Mouse (Mus musculus): ENCODE measurements around the gene Gp1bb.
A peak's percentile ranks its signal among the peaks of the same experiment; 100 is the strongest.

The Gp1bb gene

DNA sequence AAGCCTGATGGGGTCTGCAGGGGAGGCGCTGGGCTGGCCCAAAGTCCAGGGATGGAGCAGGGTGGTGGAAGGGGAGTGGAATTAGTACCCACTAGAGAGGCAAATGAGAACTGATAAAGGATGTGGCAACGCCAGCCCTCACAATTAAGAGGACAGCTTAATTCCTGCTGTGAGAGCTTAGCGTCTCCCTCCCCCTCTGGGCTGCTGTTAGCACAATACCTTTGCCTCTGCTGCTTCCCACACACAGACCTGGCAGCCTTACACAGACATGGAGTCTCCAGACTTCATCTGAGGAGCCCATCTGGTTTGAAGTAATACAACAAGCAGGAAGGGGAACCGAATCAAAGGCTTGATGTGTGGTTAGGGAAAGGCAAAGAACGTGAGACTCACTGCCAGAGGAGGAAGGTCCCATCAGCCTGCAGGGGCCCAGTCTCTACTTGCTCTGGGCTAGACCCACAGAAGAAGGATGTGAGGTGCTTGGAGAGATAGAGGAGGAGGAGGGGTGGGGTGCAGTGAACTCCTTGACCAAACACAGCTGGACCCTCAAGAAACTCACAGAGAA, 44.5 kb downstream of the Gp1bb start:
- DNase-seq, result no peak

DNA sequence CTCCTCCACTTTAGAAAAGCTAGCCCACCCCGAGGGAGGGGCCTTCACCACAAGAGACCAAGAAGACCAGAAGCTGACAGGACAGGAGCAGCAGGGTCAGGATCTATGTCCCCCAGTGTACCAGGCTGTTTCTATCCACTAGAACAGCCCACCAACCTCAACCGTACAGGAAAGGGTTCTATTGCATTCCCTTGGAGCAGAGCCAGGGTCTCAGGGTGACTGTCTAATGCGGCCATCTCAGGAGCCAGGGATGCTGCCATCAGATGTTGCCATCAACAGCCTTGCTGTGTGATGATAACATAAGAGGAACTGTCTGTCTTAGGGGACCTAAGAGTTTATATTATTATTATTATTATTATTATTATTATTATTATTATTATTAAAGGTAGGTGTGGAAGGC, 45.1 kb downstream of the Gp1bb start:
- DNase-seq, result peak in 1 of 2 experiments; percentile 62

DNA sequence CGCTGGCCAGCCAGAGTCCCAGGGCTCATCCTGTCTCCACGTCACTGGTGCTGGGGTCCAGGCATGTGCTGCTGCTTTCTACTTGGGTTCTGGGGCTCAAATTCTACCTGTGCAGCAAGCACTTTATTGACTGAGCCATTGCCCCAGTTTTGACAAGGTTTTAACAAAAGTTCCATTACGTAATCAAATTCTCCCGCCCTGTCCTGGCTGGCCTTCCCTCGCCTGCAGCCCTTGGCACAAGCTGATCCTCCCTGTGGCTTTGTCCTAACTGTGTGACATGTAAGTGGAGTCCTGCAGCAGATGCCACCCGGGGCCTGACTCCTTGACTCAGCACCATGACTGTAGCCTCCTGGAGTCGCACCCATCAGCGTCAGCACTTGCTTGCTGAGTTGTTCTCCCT, 48.0 kb downstream of the Gp1bb start:
- no peak for DNase-seq

All from cerebellum, postnatal 14 days (tissue).